Mouse (Mus musculus) bone marrow macrophage, adult 2 months (primary cell): ENCODE measurements around the gene Coro7. TPM values are rescaled to one million over a fixed set of nuclear protein-coding genes. Genes with fewer than 3 reads are reported as not detected.

Experiments
- H3K27ac ChIP-seq: 2 replicates; pipeline ENCODE4 v1.5.1; 2012; ENCODE audit warnings: low read depth, low read length; ENCODE audit not compliant: insufficient read depth
- H3K4me1 ChIP-seq: 2 replicates; pipeline ENCODE4 v1.6.1; 2012; ENCODE audit warnings: low read length; ENCODE audit not compliant: control insufficient read depth, insufficient read depth
- H3K4me3 ChIP-seq: 2 replicates; pipeline ENCODE4 v1.5.1; 2012; ENCODE audit warnings: mild to moderate bottlenecking, low read length, moderate library complexity; ENCODE audit not compliant: insufficient read depth
- CTCF ChIP-seq: IDR thresholded peaks from 2 replicates; pipeline ENCODE4 v1.5.1; 2012; ENCODE audit warnings: low read depth, mild to moderate bottlenecking, low read length, moderate library complexity
- POLR2A ChIP-seq: IDR thresholded peaks from 2 replicates; pipeline ENCODE4 v1.6.1; 2012; ENCODE audit warnings: mild to moderate bottlenecking, low read depth, low read length, borderline replicate concordance
- polyA plus RNA-seq: library from polyadenylated mRNA; stranded (reverse); fragments of >200 nt; gene quantifications from 2 replicates; pipeline ENCODE4 v1.2.4, GENCODE M21; 2012; ENCODE audit not compliant: missing spikeins, insufficient read depth, insufficient read length

Coro7 gene
- polyA plus RNA-seq, 1 experiment, result 110 TPM

DNA sequence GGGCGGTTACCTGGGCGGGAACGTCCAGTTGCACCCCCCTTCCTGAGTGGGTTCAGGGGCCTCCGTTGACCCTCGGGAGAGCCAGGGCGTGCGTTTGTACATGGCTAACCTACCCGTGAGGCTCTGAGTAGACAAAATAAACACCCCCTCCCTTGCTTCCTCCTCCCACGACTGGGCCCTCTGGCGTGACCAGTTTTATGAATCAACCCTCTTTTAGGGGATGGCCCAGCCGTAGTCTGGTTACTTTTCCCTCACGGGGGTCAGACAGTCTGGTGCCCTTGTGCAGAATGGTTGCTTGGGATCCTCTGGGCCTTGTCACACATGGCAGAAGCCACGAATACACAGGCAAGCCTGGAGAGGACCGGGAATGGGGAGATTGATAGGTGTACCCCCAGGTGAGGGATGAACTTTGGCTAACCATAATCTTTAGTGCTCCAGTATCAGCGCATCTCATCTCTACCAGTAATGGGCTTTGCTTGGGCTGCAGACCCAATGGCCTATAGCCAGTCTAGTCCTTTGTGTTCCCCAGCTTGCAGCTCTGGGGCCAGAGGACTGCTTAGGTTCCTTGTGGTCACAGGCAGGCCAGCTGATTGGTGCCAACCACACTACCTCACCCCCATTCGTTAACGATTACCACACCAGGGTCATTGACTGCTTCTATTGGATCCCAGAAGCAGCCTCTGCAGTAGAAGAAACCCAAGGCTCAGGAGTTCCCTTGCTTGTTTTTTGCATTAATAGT, 39.1 kb downstream of the Coro7 start:
- H3K4me3 ChIP-seq, result no peak overlapping the region

DNA sequence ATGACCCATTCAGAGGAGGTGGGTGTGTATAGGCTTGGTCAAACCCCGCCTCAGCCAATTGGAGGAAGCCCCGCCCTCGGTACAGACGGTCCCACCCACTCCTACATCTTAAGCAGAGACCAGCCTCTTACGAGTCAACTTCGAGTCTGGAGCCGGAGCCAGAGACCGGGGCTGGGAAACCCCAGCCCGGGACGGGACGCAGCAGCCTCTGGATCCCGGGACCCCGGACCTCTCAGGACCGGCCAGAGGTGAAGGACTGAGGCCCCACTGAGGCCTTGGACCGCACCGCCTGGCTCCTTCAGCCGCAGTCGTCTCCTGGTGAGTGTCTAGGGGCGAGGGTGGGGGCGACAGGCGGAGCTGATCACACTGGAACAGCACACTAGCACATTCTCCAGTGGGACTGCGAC, 39.7 kb downstream of the Coro7 start, which contains the start of the genes Vasn and Dnaja3:
TSS of gene Vasn (plus strand) at position 111 of the 407 bp plus-strand sequence.
TSS of gene Dnaja3 (plus strand) at position 159 of the 407 bp plus-strand sequence.
- TF ChIP-seq CTCF, result no peak
- no peak for TF ChIP-seq POLR2A
- H3K4me3 ChIP-seq, result no peak within 1 kb of the TSS
- no peak within 1 kb of the TSS for H3K27ac ChIP-seq
- H3K4me1 ChIP-seq, result no peaks in the 10 kb centered on the region

More for the DNA sequence above, 39.1 kb downstream of the Coro7 start:
- Histone ChIP-seq H3K27ac (no peak overlapping the region), H3K4me1 (no peaks in the 10 kb centered on the region)
- no peak for TF ChIP-seq CTCF
- no peak for TF ChIP-seq POLR2A

DNA sequence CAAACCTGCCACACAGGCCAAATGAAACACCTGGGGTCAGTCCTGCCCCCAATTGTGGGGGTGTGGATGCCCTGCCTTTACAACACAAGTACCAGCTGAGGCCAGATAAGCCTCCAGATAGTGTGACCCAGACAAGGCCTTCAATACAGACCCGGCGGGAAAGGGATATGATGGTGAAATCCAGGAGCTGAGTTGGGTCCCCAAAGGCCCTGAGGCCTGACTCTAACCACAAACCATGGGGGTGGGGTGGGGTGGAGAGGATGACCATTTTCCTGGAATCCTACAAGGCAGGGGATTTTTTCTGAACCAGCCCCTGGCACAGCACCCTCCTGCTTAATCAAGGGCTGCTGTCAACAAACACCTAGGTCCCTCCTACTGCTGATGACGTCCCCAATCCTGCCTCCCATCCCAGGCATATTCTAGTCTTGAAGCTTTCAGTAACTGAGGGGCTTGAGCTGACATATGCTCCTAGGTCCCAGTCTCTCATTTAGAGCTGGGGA, 40.6 kb downstream of the Coro7 start:
- no peak overlapping the region for H3K27ac ChIP-seq
- H3K4me3 ChIP-seq, result no peak overlapping the region
- TF ChIP-seq POLR2A, result no peak
- TF ChIP-seq CTCF, result no peak
- no peaks in the 10 kb centered on the region for H3K4me1 ChIP-seq

DNA sequence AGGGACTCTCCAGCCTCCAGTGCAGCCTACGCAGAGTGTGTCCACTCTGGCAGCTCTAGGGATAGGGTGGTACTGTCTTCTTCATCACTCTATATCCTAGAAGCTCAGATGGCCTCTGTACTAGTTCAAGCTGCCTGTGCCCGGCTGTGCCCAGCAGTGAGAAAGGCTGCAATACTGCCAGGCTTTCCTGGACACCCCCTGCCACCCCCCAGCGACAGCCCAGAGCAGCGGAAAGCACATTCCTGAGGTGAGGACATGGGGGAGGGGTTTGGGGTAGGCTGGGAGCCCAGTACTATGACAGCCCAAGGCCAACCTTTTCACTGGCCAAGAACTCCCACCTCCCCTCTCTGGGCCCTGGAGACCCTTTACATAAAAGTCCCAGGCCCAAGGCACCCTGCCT, 43.8 kb downstream of the Coro7 start:
- TF ChIP-seq POLR2A, result no peak
- no peak for TF ChIP-seq CTCF
- H3K4me3 ChIP-seq, result no peak overlapping the region
- H3K4me1 ChIP-seq, result no peaks in the 10 kb centered on the region
- H3K27ac ChIP-seq, result no peak overlapping the region

DNA sequence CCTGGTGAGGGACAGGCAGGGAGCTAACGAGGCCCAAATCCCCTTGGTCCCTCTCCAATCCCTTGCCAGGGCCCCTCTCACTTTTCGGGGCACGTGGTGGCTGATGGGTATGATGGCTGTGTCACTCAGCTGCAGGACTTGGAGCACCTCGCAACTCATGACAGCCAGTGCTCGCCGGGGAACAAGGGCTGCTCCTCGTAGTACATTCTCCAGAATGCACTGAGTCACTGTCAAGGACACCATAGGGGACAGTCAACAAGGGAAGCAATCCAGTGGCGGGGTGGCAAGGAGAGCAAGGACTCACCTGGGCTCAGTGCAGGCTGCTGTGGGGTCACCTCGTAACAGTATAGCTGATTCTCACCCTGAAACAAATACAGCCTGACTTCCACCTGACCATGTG, 44.9 kb downstream of the Coro7 start:
- no peaks in the 10 kb centered on the region for H3K4me1 ChIP-seq
- no peak overlapping the region for H3K4me3 ChIP-seq
- TF ChIP-seq POLR2A (no peak), CTCF (no peak)
- no peak overlapping the region for H3K27ac ChIP-seq

DNA sequence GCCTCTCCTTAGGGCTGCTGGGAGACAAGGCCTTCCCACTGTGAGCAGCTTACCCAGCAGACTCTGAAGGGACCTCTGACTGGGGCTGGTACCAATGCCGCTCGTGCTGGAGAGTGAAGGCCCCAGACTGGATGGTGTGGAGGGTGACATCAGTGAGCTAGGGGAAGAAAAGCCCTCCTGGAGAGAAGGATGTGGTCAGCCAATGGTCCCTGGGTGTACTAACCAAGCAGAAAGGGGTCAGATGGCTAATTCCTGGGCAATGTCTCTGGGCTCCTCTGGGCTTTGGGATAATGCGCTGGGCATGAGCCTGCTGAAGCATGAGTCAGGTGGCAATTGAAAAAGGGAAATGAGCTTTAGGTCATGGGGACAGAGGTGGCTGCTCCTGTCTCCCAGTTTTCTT, 45.9 kb downstream of the Coro7 start:
- Histone ChIP-seq H3K4me3 (no peak overlapping the region), H3K4me1 (no peaks in the 10 kb centered on the region), H3K27ac (no peak overlapping the region)
- TF ChIP-seq POLR2A (no peak), CTCF (no peak)

DNA sequence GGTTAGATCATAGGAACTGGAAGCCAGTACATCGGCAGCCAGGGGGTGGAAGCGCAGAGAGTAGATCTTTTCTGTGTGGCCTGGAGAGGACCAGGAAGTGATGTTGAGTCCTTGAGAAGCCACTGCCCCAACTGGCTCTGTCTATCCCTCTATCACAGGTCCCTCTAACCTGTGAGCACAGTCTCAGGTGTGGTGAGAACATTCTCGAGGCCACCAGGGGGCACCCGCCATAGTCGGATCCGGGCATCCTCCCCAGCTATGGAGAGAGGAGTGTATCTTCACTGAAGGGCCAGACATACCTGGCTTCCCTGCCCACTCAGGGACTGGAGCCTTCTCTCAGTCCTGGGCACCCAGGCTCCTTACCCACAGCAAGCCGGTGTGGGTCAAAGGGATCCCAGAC, 47.5 kb downstream of the Coro7 start:
- no peak for TF ChIP-seq POLR2A
- TF ChIP-seq CTCF, result no peak
- Histone ChIP-seq H3K4me1 (no peaks in the 10 kb centered on the region), H3K27ac (no peak overlapping the region), H3K4me3 (no peak overlapping the region)

DNA sequence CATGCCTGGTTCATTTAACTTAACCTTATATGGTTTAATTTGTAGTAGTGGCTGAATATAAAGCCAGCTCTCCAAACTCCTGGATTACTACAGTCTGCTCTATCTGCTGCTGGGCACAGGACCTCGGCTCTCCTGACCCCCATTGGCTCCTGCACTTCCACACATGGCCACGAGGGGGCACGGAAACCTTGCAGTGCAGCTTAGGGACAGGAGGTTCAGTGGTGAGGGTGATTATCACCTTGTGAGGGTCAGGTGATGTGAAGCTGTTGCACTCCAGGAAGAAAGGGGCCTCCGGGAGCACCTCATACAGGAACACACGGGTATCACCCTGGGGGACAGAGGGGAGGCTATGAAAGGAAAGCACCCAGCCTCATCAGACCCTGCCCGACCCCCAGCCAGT, 49.6 kb downstream of the Coro7 start:
- TF ChIP-seq CTCF, result peak; percentile 78
- TF ChIP-seq POLR2A, result no peak
- Histone ChIP-seq H3K4me1 (peaks cover 9% of the 10 kb centered on the region), H3K4me3 (no peak overlapping the region), H3K27ac (no peak overlapping the region)

DNA sequence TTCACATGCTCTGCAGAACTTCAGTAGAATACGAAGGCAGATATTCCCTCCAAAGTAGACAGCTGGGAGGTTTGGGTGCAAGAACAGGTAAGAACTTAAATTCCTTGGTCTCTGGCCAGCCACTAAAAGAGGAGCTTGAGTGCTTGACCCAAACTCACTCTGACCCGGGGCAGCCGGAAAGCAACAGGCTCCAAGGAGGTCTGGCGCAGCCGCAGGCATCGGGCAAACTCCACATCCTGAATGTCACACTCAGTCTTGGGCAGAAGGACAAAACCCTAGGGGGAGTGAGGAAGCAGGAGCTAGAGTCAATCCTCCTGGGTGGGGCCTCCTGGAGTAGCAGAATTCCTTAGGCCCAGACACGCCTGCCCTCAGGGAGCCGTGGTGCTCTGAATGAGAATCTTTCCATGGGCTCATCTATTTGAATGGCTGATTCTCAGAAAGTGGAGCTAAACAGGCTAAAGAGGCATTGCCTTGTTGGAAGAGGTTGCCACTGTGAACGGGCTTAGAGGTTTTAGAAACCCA, 50.6 kb downstream of the Coro7 start:
- no peak for TF ChIP-seq POLR2A
- TF ChIP-seq CTCF, result no peak

DNA sequence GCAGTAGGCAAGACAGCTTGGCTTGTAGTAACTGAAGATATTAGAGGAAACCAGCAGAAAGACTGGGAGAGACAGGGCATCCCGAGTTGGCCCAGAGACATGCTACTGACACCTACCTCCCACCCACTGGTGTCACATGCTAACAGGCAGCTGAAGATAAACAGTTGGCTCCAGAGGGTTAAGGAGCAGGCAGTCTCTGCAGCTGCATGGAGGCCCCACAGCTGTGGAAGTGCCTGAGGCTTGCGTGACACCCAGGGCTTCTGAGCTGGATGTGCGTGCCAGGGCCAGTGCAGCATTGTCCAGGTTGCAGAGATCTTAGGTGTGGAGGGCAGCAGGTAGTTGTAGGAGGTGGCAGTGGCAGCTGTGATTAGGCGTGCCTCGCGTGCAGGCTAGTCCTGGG, 52.5 kb downstream of the Coro7 start:
- no peak for TF ChIP-seq POLR2A
- TF ChIP-seq CTCF, result no peak
- Histone ChIP-seq H3K4me1 (peaks cover 20% of the 10 kb centered on the region), H3K27ac (no peak overlapping the region), H3K4me3 (no peak overlapping the region)

More for the DNA sequence above, 50.6 kb downstream of the Coro7 start:
- peaks cover 9% of the 10 kb centered on the region for H3K4me1 ChIP-seq
- no peak overlapping the region for H3K27ac ChIP-seq
- H3K4me3 ChIP-seq, result no peak overlapping the region
